Mouse (Mus musculus) lung, embryonic 14.5 days (tissue): ENCODE measurements around the gene Usp27x. TPM values are rescaled to one million over a fixed set of nuclear protein-coding genes. Genes with fewer than 3 reads are reported as not detected.

Experiments used
- ATAC-seq: fragments of 200-750 bp; cut with Nextera tagmentation; 2 replicates; pipeline ENCODE4 v1.8.0; 2017; ENCODE audit warnings: mild to moderate bottlenecking, moderate TSS enrichment, moderate library complexity; ENCODE audit not compliant: insufficient read depth
- DNase-seq: peaks from one replicate; pipeline ENCODE4 v3.0.0-alpha.2; 2015
- H3K27ac ChIP-seq: fragments of 300-500 bp; sonication (generic); 2 replicates; pipeline ENCODE4 v1.5.1; 2014; ENCODE audit warnings: low read depth, mild to moderate bottlenecking, moderate library complexity
- H3K27me3 ChIP-seq: fragments of 300-500 bp; sonication (generic); 2 replicates; pipeline ENCODE4 v1.6.1; 2014; ENCODE audit warnings: low read length, control low read depth; ENCODE audit not compliant: insufficient read depth
- H3K36me3 ChIP-seq: fragments of 300-500 bp; sonication (generic); 2 replicates; pipeline ENCODE4 v1.6.1; 2014; ENCODE audit warnings: control low read depth; ENCODE audit not compliant: insufficient read depth
- H3K4me1 ChIP-seq: fragments of 300-500 bp; sonication (generic); 2 replicates; pipeline ENCODE4 v1.6.1; 2014; ENCODE audit warnings: antibody characterized with exemption, control low read depth; ENCODE audit not compliant: insufficient read depth
- H3K4me2 ChIP-seq: fragments of 300-500 bp; sonication (generic); 2 replicates; pipeline ENCODE4 v1.6.1; 2014; ENCODE audit warnings: mild to moderate bottlenecking
- H3K4me3 ChIP-seq: fragments of 300-500 bp; sonication (generic); 2 replicates; pipeline ENCODE4 v1.5.1; 2014; ENCODE audit warnings: low read depth, low read length
- H3K9ac ChIP-seq: fragments of 300-500 bp; sonication (generic); 2 replicates; pipeline ENCODE4 v1.6.1; 2014
- H3K9me3 ChIP-seq: fragments of 300-500 bp; sonication (generic); 2 replicates; pipeline ENCODE4 v1.6.1; 2016; ENCODE audit warnings: low read depth, low read length, control low read depth
- CTCF ChIP-seq: IDR thresholded peaks from 2 replicates; pipeline ENCODE4 v1.5.1; 2016; ENCODE audit warnings: antibody characterized with exemption, low read depth
- WGBS: fragments of 180-500 bp; shearing (Covaris S2); extraction: QIAGEN DNeasy Blood & Tissue Kit; methylation state at CpG from one replicate; pipeline ENCODE4 v1.1.7; 2014; 5-methylcytosine and 5-hydroxymethylcytosine counted together
- polyA plus RNA-seq: library from polyadenylated mRNA; unstranded; fragments of >200 nt; fragmentation: Nextera tagmentation; extraction: Ambion mirVana; gene quantifications from 2 replicates; pipeline ENCODE4 v1.2.1, GENCODE M21; 2014

Gene Usp27x
- 0.31 and 0.51 TPM in 2 replicates for polyA plus RNA-seq

DNA sequence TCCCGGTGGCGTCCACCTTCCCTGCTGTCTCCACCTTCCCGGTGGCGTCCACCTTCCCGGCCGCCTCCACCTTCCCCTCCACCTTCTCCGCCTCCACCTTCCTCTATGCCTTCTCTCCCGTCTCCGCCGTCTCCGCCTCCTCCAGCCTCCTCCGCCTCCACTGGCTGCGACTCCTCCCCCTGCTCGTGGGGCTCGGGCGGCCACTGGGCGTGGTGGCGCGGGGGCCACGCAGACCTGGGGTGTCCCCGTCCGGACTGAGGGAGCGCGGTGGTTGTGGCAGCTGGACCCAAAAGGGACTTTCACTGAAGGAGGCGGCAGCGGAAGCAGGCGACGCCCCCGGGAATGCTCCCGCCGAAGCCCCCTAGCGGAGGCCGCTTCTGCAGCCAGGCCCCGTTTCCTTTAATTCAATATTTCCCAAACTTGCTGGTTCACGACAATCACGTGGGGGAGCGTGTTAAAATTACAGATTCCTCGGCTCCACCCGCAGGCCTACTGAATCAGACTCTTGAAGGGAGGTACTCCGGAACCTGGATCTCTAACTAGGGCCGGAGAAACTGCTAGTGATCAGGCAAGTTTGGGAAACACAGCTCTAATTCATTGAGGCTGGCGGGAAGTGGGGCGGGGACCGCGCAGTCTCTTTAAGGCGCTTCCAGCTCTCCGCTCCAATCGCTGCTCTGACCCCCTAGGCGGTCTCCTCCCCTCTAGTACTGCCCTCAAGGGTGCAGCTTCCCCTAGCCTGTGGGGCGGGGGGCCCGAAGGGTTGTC, at the start of gene Usp27x:
Usp27x (minus strand) TSS at position 115 of the 765 bp plus-strand sequence.
- Histone ChIP-seq H3K4me3 (peak within 1 kb of the TSS; percentile 52), H3K27ac (peak within 1 kb of the TSS; percentile 87), H3K36me3 (no peaks in the 10 kb centered on the region), H3K4me1 (no peaks in the 10 kb centered on the region), H3K4me2 (peak within 1 kb of the TSS; percentile 74), H3K9me3 (no peaks in the 10 kb centered on the region), H3K27me3 (no peaks in the 10 kb centered on the region), H3K9ac (peak within 1 kb of the TSS; percentile 62)
- ATAC-seq = peak; percentile 96
- peak; percentile 83 for DNase-seq
- peak; percentile 61 for TF ChIP-seq CTCF
- WGBS = 14% methylated on average over 50 of the region's 51 CpGs

DNA sequence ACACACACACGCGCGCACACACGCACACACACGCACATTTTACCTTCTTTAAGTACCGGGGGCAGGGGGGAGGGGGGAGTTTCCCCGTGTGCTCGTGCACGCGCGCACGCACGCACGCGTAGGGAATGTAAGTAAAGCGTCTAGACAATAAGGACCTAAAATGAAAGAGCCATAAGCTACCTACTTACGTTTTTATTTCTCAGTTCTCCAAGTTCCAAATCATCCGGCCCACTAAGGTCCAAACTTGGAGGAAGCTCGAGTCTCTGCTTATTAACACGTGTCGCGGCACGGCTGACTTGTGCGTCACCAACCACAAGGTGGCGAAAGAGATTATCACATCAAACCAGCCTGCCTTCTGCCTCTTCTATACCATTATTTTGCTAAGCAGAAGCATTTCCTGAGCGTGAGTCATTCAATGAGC, 47.1 kb upstream of the Usp27x start:
- Histone ChIP-seq H3K4me1 (no peaks in the 10 kb centered on the region), H3K27ac (no peak overlapping the region), H3K4me3 (peak overlapping the region; percentile 44), H3K4me2 (peak overlapping the region; percentile 59), H3K36me3 (no peaks in the 10 kb centered on the region), H3K9ac (peak overlapping the region; percentile 68), H3K9me3 (no peaks in the 10 kb centered on the region), H3K27me3 (no peaks in the 10 kb centered on the region)
- TF ChIP-seq CTCF = peak; percentile 76
- ATAC-seq (peak; percentile 59), DNase-seq (peak; percentile 88)
- 18% methylated on average over 26 of the region's 26 CpGs for WGBS

DNA sequence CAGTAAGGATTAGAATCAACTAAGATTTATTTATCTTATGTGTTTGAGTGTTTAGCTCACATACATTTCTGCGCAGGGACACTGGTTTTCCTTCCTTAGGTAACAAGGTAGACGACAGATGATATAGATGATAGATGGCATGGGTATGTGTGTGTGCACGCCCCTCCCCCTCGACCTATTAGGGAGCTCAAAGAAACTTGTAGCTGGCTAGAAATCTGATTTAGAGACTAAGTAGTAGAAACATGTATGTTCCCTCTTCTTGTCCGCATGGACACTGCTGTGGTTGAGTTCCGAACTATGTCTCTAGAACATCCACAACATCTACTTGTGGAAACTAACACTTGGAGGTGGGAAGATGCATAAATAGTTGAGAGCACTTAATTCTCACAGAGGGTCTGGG, 46.5 kb upstream of the Usp27x start:
- Histone ChIP-seq H3K4me2 (peak overlapping the region; percentile 59), H3K4me3 (peak overlapping the region; percentile 44), H3K27me3 (no peaks in the 10 kb centered on the region), H3K36me3 (no peaks in the 10 kb centered on the region), H3K9ac (peak overlapping the region; percentile 68), H3K4me1 (no peaks in the 10 kb centered on the region), H3K27ac (no peak overlapping the region), H3K9me3 (no peaks in the 10 kb centered on the region)
- DNase-seq (no peak), ATAC-seq (no peak)
- 61% methylated on average over 6 of the region's 6 CpGs for WGBS
- TF ChIP-seq CTCF = no peak

DNA sequence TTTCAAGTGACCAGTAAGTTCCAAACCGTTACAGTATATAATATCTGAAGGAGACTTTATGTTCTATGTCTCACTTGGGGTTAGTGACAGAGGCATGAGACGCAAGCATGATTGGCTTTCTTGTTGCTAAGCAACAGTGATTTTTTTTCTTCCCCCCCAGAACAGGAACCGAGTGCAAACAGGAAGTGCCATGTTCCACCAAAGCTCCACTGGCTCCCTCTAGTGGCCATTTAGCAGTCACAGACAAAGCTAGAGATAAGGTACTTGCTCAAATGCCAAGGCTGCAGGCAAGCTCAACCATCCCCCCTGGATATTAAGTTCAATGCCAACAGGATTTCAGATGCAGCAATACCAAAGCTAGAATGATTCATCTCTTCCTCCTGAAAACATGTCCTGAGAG, 45.4 kb upstream of the Usp27x start:
- H3K27me3 ChIP-seq = no peaks in the 10 kb centered on the region
- no peak overlapping the region for H3K27ac ChIP-seq
- H3K9ac ChIP-seq = no peak overlapping the region
- peak overlapping the region; percentile 35; the same call in 1 of the 2 replicates for H3K4me2 ChIP-seq
- TF ChIP-seq CTCF = peak; percentile 86
- H3K4me1 ChIP-seq = no peaks in the 10 kb centered on the region
- ATAC-seq (peak; percentile 66; the same call in 1 of the 2 replicates), DNase-seq (peak; percentile 94)
- 22% methylated on average over 3 of the region's 3 CpGs for WGBS
- H3K36me3 ChIP-seq = no peaks in the 10 kb centered on the region
- H3K9me3 ChIP-seq = no peaks in the 10 kb centered on the region
- H3K4me3 ChIP-seq = no peak overlapping the region

DNA sequence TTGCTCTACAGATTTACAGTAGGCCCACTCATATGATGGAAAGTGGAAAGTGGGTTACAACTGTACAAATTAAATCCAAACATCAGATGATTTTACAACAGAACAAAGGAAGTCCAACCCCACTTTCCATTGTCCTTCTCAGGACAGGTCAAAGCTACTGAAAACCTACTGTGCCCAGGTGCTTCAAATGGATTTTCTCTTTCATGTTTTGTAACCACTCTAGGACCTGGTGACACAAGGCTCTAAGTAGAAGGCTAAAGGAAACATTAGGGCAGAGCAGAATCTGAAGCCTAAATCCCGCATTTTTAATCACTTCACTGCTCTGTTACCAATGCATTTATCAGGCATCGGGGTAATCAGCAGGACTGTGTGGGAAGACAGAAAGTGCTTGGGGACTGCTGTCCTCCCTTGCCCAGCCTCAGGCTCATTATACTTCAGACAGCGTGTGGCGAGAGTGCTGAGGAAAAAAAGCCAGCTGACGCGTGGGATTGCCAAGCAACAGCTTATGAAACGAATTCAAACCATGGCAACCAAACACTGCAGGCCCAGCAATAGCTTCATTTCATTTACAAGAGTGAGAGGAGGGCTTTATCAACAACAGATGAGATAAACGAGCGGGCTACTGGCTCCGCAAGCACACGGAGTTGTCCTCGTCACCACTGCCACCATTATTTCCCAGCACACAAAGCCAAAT, 40.7 kb upstream of the Usp27x start:
- Histone ChIP-seq H3K27ac (no peak overlapping the region), H3K4me2 (no peak overlapping the region), H3K4me1 (no peaks in the 10 kb centered on the region), H3K4me3 (no peak overlapping the region), H3K27me3 (no peaks in the 10 kb centered on the region), H3K36me3 (no peaks in the 10 kb centered on the region), H3K9me3 (no peaks in the 10 kb centered on the region), H3K9ac (no peak overlapping the region)
- no peak for TF ChIP-seq CTCF
- peak; percentile 74 for ATAC-seq
- WGBS = 35% methylated on average over 12 of the region's 12 CpGs
- DNase-seq = peak; percentile 76

DNA sequence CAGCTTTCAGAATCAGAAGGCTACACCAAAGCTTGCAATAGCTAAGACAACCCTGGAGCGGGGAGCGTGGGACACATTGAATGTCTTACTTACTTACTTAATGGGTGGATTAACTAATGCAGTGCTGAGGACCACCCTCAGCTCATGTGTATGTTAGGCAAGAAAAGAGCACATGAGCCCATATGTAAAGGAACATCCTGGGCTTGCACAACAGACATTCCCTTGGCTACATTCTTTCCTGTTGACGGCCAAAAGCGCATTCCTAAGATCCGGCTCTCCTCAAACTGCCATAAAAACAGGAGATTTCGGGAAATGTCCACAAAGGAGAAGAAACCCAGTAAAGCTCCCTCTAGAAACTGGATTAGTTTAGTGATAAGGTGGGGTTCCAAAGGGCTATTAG, 39.7 kb upstream of the Usp27x start:
- WGBS = 58% methylated on average over 6 of the region's 6 CpGs
- no peaks in the 10 kb centered on the region for H3K4me1 ChIP-seq
- no peaks in the 10 kb centered on the region for H3K36me3 ChIP-seq
- DNase-seq (peak; percentile 53), ATAC-seq (peak; percentile 38; the same call in 1 of the 2 replicates)
- H3K9me3 ChIP-seq = no peaks in the 10 kb centered on the region
- no peak overlapping the region for H3K9ac ChIP-seq
- H3K4me3 ChIP-seq = no peak overlapping the region
- H3K4me2 ChIP-seq = no peak overlapping the region
- H3K27ac ChIP-seq = no peak overlapping the region
- no peak for TF ChIP-seq CTCF
- no peaks in the 10 kb centered on the region for H3K27me3 ChIP-seq
